Mouse (Mus musculus): ENCODE measurements around the gene Ankdd1a. TPM values are rescaled to one million over a fixed set of nuclear protein-coding genes. Genes with fewer than 3 reads are reported as not detected.

Ankdd1a gene
- polyA plus RNA-seq, 1 experiment from 2014 or later: not detected

DNA sequence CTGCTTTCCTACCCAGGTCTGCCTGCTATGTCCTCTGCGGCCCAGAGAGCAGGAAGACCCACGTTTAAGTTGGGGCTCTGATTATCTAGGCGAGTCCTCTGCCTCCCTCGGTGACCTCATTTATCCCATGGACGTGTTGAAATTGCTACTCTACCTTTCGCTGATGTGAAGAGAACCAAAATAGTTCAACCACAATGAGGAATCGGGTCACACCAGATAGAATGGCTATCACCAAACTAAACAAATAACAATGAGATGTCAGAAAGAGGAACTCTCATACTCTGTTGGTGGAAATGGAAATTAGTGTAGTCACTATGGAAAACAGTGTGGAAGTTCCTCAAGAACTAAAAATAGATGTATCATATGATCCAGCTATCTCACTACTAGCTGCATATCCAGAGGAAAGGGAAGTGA lies 22.1 kb upstream of the Ankdd1a start:
- H3K27me3 ChIP-seq (replicated peaks): no peaks in the 10 kb centered on the region
- H3K9me3 ChIP-seq: no peaks in the 10 kb centered on the region
- WGBS: 21% methylated on average over 7 of the region's 7 CpGs
- peak overlapping the region; percentile 94 for H3K27ac ChIP-seq (replicated peaks)
- H3K36me3 ChIP-seq: no peaks in the 10 kb centered on the region
- ATAC-seq (ENCODE audit: extremely low read depth, insufficient number of reproducible peaks, low FRiP score, low TSS enrichment): no peak
- peaks cover 42% of the 10 kb centered on the region for H3K4me1 ChIP-seq
- H3K4me3 ChIP-seq: no peak overlapping the region
- H3K4me2 ChIP-seq: peak overlapping the region; percentile 35
- no peak overlapping the region for H3K9ac ChIP-seq

DNA sequence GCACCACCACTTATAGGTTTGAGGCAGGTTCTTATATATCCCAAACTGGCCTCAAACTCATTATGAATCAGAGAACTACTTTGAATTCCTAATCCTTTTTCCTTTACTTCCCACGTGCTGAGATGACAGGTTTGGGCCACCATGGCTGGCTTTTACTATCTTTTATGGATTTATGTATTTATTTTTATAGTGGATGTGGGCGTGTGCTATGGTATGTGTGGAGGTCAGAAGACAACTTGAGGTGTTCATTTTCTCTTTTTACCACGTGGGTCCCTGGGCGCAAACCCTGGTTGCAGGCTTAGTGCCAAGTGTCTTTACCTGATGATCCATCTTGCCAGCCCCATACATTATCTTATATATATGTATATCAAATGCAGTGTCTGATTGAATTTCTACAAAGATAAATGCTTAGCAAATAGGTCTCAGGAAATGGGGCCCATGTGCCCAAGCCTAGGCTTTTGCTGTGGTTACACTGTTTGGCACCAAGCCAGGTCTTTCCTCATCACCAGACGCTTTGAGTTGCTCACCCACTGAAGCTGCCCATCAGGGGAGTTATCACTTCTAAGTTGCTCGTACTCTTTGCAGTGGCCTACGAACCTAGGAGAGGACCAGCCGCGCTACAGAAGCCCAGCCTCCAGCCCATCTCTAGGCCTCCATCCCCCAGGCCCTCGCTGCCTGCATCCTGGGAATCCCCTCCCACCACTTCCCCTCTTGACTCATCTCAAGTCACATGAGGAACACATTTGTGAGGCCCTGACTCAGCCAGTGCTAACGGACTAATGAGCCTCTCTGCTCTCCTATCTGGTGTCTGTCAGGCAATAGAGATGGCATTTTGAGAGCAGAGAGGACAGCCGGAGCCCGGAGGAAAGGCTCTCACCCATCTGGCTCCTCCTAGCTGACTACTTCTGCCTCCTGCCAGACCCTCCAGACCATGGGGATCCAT lies 21.4 kb upstream of the Ankdd1a start:
- Histone ChIP-seq H3K27me3 (replicated peaks) (no peaks in the 10 kb centered on the region), H3K4me2 (peak overlapping the region; percentile 35), H3K9me3 (no peaks in the 10 kb centered on the region), H3K4me3 (no peak overlapping the region), H3K4me1 (peaks cover 35% of the 10 kb centered on the region), H3K9ac (no peak overlapping the region), H3K27ac (replicated peaks) (peak overlapping the region; percentile 94), H3K36me3 (no peaks in the 10 kb centered on the region)
- ATAC-seq (ENCODE audit: extremely low read depth, insufficient number of reproducible peaks, low FRiP score, low TSS enrichment): peak; percentile 44; the same call in 1 of the 2 replicates
- 30% methylated on average over 13 of the region's 13 CpGs for WGBS

DNA sequence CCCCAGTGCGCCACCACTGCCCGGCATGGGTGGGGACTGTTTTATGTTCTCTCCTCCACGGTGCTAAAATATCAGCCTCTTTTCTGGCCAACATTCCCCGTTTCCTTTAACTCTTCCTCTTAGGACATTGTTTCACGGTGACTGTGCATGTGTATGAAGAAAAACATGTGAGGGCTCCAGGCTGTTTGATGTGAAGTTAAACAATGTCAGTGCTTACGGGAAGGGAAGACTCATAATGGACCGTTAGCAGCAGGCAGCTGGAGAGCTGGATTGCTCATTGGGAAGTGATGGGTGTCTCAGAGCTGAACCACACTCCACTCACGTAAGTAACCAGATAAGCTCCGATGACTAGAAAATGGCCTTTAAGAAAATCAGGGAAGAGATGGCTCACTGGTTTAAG lies 19.7 kb upstream of the Ankdd1a start:
- no peak overlapping the region for H3K4me2 ChIP-seq
- peaks cover 21% of the 10 kb centered on the region for H3K4me1 ChIP-seq
- no peaks in the 10 kb centered on the region for H3K36me3 ChIP-seq
- no peak overlapping the region for H3K9ac ChIP-seq
- WGBS: 65% methylated on average over 9 of the region's 9 CpGs
- no peaks in the 10 kb centered on the region for H3K27me3 ChIP-seq (replicated peaks)
- no peaks in the 10 kb centered on the region for H3K9me3 ChIP-seq
- no peak for ATAC-seq (ENCODE audit: extremely low read depth, insufficient number of reproducible peaks, low FRiP score, low TSS enrichment)
- H3K4me3 ChIP-seq: no peak overlapping the region
- H3K27ac ChIP-seq (replicated peaks): no peak overlapping the region

- ATAC-seq (ENCODE audit: extremely low read depth, insufficient number of reproducible peaks, low FRiP score, low TSS enrichment): no peak
- Histone ChIP-seq H3K27ac (replicated peaks) (no peak overlapping the region), H3K4me2 (no peak overlapping the region), H3K27me3 (replicated peaks) (no peaks in the 10 kb centered on the region), H3K36me3 (no peaks in the 10 kb centered on the region), H3K9ac (no peak overlapping the region), H3K4me1 (peaks cover 20% of the 10 kb centered on the region), H3K9me3 (no peaks in the 10 kb centered on the region), H3K4me3 (no peak overlapping the region)
- WGBS: 84% methylated on average over 8 of the region's 8 CpGs
Measured at GRCm38 (mm10) chr9:65537901-65538630, 18.1 kb upstream of the Ankdd1a start.

DNA sequence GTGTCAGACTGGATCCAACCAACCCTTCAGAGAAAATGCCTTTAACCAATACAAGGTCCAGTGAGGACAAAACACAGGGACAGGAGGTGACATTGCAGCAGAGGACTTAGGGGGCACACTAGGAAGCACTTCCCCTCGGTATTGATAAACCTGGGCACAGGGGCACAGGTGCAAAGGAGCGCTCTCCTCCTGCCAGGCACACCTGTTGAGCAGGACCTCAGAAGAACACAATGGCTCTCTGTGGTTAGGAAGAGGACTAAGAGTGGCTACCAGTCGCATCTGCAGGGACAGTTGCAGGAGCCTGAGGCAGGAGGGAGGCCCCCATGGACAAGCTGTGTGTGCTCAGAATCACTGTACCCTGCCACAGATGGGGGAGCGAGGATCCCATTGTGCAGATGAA lies 16.5 kb upstream of the Ankdd1a start:
- Histone ChIP-seq H3K36me3 (no peaks in the 10 kb centered on the region), H3K9me3 (no peaks in the 10 kb centered on the region), H3K27ac (replicated peaks) (no peak overlapping the region; the same call in 1 of the 2 replicates), H3K4me2 (no peak overlapping the region), H3K4me1 (peaks cover 5% of the 10 kb centered on the region), H3K4me3 (no peak overlapping the region), H3K27me3 (replicated peaks) (no peaks in the 10 kb centered on the region), H3K9ac (no peak overlapping the region)
- WGBS: 74% methylated on average over 4 of the region's 4 CpGs
- ATAC-seq (ENCODE audit: extremely low read depth, insufficient number of reproducible peaks, low FRiP score, low TSS enrichment): no peak

GRCm38 (mm10) chr9:65535789-65536469 lies 15.9 kb upstream of the Ankdd1a start:
- H3K36me3 ChIP-seq: no peaks in the 10 kb centered on the region
- no peak overlapping the region for H3K9ac ChIP-seq
- H3K4me1 ChIP-seq: no peaks in the 10 kb centered on the region
- no peak for ATAC-seq (ENCODE audit: extremely low read depth, insufficient number of reproducible peaks, low FRiP score, low TSS enrichment)
- WGBS: 76% methylated on average over 11 of the region's 11 CpGs
- H3K4me2 ChIP-seq: no peak overlapping the region
- H3K4me3 ChIP-seq: no peak overlapping the region
- H3K27ac ChIP-seq (replicated peaks): no peak overlapping the region; the same call in 1 of the 2 replicates
- H3K27me3 ChIP-seq (replicated peaks): no peaks in the 10 kb centered on the region
- no peaks in the 10 kb centered on the region for H3K9me3 ChIP-seq

GRCm38 (mm10) chr9:65535191-65535722 lies 15.3 kb upstream of the Ankdd1a start:
- no peaks in the 10 kb centered on the region for H3K36me3 ChIP-seq
- 65% methylated on average over 3 of the region's 3 CpGs for WGBS
- H3K9ac ChIP-seq: no peak overlapping the region
- no peaks in the 10 kb centered on the region for H3K27me3 ChIP-seq (replicated peaks)
- no peak overlapping the region for H3K27ac ChIP-seq (replicated peaks)
- no peak for ATAC-seq (ENCODE audit: extremely low read depth, insufficient number of reproducible peaks, low FRiP score, low TSS enrichment)
- no peaks in the 10 kb centered on the region for H3K4me1 ChIP-seq
- H3K4me2 ChIP-seq: no peak overlapping the region
- no peak overlapping the region for H3K4me3 ChIP-seq
- no peaks in the 10 kb centered on the region for H3K9me3 ChIP-seq

DNA sequence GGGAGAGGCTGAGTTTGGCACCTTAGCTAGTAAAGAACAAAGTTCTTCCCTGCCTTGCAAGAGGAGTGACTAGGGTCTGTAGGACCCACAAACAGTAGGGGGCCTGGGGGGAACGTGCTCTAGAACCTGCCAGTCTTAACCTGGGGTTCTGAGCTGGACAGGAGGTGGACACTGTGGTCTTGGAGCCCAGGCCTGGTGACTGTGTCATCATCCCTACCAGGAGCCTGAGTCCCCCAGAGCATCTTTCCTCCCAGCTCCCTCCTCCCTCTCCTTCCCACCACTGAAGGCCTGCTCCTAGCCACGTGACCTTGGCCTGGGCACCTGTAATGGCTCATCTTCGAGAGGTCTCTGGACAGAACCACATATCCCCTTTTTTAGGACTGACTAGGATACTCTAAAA lies 14.1 kb upstream of the Ankdd1a start:
- 71% methylated on average over 3 of the region's 3 CpGs for WGBS
- Histone ChIP-seq H3K36me3 (no peaks in the 10 kb centered on the region), H3K4me1 (0 out of 2 replicates have a peak, but pooled peaks cover under 1% of the 10 kb centered on the region), H3K4me3 (no peak overlapping the region), H3K9ac (no peak overlapping the region), H3K9me3 (no peaks in the 10 kb centered on the region), H3K27me3 (replicated peaks) (no peaks in the 10 kb centered on the region), H3K27ac (replicated peaks) (no peak overlapping the region), H3K4me2 (no peak overlapping the region)
- no peak for ATAC-seq (ENCODE audit: extremely low read depth, insufficient number of reproducible peaks, low FRiP score, low TSS enrichment)

- 67% methylated on average over 8 of the region's 8 CpGs for WGBS
- H3K9me3 ChIP-seq: no peaks in the 10 kb centered on the region
Measured at GRCm38 (mm10) chr9:65532986-65533385, 13.0 kb upstream of the Ankdd1a start.

GRCm38 (mm10) chr9:65531283-65531682 lies 11.3 kb upstream of the Ankdd1a start:
- WGBS: 77% methylated on average over 5 of the region's 5 CpGs
- Histone ChIP-seq H3K9ac (no peak overlapping the region), H3K4me3 (no peak overlapping the region), H3K27me3 (replicated peaks) (no peaks in the 10 kb centered on the region), H3K27ac (replicated peaks) (no peak overlapping the region), H3K4me2 (no peak overlapping the region), H3K36me3 (no peaks in the 10 kb centered on the region), H3K4me1 (peaks cover 13% of the 10 kb centered on the region), H3K9me3 (no peaks in the 10 kb centered on the region)
- ATAC-seq (ENCODE audit: extremely low read depth, insufficient number of reproducible peaks, low FRiP score, low TSS enrichment): no peak

More at GRCm38 (mm10) chr9:65532986-65533385, 13.0 kb upstream of the Ankdd1a start:
- ATAC-seq (ENCODE audit: extremely low read depth, insufficient number of reproducible peaks, low FRiP score, low TSS enrichment): no peak
- Histone ChIP-seq H3K36me3 (no peaks in the 10 kb centered on the region), H3K4me2 (no peak overlapping the region), H3K4me3 (no peak overlapping the region), H3K4me1 (peaks cover 12% of the 10 kb centered on the region), H3K9ac (no peak overlapping the region), H3K27me3 (replicated peaks) (no peaks in the 10 kb centered on the region), H3K27ac (replicated peaks) (no peak overlapping the region)

GRCm38 (mm10) chr9:65529659-65530058 lies 9.7 kb upstream of the Ankdd1a start:
- H3K9ac ChIP-seq: peak overlapping the region; percentile 37; the same call in 1 of the 2 replicates
- ATAC-seq (ENCODE audit: extremely low read depth, insufficient number of reproducible peaks, low FRiP score, low TSS enrichment): no peak
- peaks cover 13% of the 10 kb centered on the region for H3K4me1 ChIP-seq
- H3K9me3 ChIP-seq: no peaks in the 10 kb centered on the region
- H3K27ac ChIP-seq (replicated peaks): no peak overlapping the region
- no peak overlapping the region for H3K4me2 ChIP-seq
- no peak overlapping the region for H3K4me3 ChIP-seq
- 57% methylated on average over 8 of the region's 8 CpGs for WGBS
- H3K36me3 ChIP-seq: no peaks in the 10 kb centered on the region
- no peaks in the 10 kb centered on the region for H3K27me3 ChIP-seq (replicated peaks)
